Mouse (Mus musculus) lung, adult 10 weeks (tissue): Measurements from ENCODE around the gene Dkc1. TPM values are rescaled to one million over a fixed set of nuclear protein-coding genes. Genes with fewer than 3 reads are reported as not detected.

ENCODE experiments used
- polyA plus RNA-seq: library from polyadenylated mRNA; stranded (reverse); fragments of 350-450 nt; fragmentation: Illumina TruSeq; extraction: RNeasy Lipid Tissue Mini Kit (QIAGEN cat#74804); gene quantifications from one replicate; pipeline ENCODE4 v1.2.3, GENCODE M21; 2014; ENCODE audit warnings: low read depth, low replicate concordance; ENCODE audit not compliant: insufficient read depth

Dkc1 gene
- 14.5 TPM for polyA plus RNA-seq

DNA sequence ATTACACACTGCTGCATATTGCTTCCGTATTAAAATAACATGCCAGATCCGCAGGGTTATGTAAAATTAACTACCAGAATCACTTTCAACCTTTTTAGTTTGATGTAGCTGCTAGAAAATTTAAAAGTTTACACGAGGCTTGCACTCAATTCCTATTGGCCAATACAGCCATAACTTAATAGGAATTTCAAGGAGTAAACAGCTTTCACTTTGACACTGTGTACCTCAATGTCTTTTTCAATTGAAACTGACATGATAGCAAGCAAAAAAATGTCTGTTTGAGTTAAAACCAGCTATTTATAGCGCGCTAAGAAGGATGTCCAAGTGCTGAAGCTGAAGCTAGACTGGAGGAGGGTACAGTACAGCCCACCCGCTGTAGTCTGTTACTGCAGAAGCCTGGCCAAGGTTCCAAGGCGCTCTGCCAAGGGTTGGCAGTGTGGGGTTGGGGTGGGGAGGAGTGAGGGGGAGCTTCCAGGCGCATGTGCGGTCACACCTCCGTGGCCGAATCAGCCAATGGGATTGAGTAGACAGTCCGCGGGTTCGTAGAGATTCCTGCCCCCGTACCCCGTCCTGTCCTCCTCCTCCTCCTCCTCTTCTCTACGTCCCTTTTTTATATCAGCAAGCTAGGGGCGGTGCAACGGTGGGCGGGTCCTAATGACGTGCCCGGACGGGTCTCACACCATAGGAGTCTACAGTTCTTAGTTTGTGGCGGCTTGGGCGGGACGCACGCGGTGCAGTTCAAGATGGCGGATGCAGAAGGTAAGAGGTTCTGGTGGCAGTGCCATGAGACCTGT lies at the start of gene Dkc1:
Gene Dkc1, plus strand, starts transcription at position 486 of the 794 bp plus-strand sequence.

DNA sequence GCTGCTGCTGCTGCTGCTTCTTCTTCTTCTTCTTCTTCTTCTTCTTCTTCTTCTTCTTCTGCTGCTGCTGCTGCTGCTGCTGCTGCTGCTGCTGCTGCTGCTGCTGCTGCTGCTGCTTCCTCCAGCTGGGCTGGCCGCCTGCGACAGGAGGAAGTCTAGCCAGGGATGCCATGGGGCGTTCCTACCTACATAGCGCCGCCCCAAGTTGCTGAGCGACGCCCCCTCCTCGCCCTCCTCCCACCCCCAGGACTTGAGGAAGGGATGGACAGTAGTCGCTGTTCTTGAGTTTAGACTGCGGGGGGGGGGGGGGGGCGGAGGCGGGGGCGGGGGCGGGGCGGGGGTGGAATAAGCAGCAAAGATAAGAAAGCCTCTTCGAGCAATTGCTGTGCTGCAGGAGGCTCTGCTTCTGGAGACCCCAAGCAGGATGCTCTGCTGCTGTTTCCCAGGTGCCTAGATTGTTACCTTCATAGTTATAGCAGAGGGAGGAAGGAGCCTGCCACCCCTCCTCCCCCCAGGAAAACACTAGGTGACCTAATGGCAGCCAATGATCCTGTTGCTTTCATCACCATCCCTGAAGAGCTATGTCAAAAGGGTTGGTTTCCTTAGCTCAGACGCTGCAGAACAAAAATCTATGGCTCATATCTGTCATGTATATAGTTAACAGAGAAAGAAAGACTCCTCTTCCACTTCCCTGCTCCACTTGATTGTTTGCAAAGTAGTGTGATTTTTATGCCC lies 10.7 kb upstream of the Dkc1 start, which contains the start of gene Gab3:
Gene Gab3, minus strand, starts transcription at position 685 of the 735 bp plus-strand sequence.

GRCm38 (mm10) chrX:75130467-75131160 lies 35.0 kb downstream of the Dkc1 start, which contains the start of gene Mpp1:
Mpp1 (minus strand) TSS chrX:75131016.

Other genes starting within 250 kb of the Dkc1 start
- gene Gab3, start 10.4 kb upstream of the Dkc1 start, polyA plus RNA-seq = 2.4 TPM
- gene Mpp1, start 35.2 kb downstream of the Dkc1 start, polyA plus RNA-seq = 33.4 TPM
- not detected for gene Smim9, start 67.9 kb downstream of the Dkc1 start, polyA plus RNA-seq